Mouse (Mus musculus): ENCODE results near the gene Gpr146.
"Not testable (repeated sequence)": the region's sequence is repeated elsewhere in the genome, so short reads cannot be mapped to it uniquely, and the experiment has no call there.

The Gpr146 gene

GRCm38 (mm10) chr5:139377468-139378270 is at the start of gene Gpr146:
Gene Gpr146 (plus strand): TSS chr5:139377697.
- DNase-seq (ENCODE audit: low read depth): no peak

- no peak for DNase-seq (ENCODE audit: low read depth)
These were observed 46.7 kb upstream of the Gpr146 start for GRCm38 (mm10) chr5:139330766-139331165.

DNA sequence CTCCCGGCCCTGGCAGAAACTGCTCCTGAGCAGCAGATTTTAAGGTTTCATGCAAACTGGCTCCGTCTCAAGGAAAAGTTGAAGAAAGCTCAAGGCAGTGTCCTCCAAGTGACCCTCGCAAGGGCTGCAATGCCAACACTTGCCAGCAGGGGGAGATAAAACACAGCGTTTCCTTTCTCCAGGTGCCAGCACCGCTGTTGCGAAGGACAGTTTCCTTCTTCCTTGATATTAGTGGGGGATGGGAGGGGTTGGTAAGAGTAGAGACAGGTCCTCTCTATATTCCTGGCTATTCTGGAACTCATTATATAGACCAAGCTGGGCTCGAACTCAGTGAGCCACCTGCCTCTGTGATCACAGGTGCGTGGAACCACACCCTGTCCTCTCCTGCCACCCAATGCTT is 45.8 kb upstream of the Gpr146 start:
- DNase-seq (ENCODE audit: low read depth): peak; percentile 31

DNA sequence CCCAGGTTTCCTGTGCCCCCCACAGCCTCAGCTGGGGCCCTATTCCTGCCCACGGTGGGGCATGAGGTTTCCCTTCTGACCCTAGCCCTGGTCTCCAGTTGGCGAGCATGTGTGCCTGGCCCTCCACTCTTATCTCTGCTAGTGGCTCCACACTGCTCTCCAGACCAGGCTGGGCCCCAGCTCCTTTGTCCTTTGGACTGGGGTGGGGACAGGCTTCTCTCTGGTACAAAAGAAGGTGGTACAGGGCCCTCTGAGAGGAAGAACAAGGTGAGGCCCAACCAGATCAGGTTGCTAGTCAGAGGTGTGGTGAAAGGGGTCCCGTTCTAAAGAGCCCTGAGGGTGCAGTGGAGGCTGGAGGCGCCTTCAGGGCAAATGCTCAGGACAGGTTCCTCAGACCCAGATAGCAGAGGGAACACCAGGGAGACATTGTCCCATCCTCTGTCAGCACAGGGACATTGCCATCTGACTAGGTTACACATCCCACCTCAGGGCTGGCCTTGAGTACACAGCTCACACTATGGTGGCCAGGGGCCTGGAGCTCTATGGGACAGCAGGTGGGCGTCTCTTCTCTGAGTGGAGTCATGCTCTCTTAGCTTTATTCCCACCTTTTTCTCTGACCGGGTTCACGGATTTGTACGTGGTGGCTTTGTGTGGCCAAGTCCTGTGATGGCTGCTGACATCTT is 44.8 kb upstream of the Gpr146 start:
- no peak for DNase-seq (ENCODE audit: low read depth)

GRCm38 (mm10) chr5:139333301-139334013 is 44.0 kb upstream of the Gpr146 start:
- no peak for DNase-seq (ENCODE audit: low read depth)

DNA sequence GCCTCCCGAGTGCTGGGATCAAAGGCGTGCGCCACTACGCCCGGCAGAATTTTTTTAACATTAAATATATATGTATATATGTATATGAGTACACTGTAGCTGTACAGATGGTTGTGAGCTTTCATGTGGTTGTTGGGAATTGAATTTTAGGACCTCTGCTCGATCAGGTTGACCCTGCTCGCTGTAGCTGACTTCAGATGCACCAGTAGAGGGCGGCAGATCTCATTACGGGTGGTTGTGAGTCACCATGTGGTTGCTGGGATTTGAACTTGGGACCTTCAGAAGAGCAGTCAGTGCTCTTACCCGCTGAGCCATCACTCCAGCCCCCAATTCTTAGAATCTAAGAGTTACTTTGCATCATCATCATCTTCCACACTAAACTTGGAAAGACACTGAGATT is 43.1 kb upstream of the Gpr146 start:
- not testable (repeated sequence) for DNase-seq (ENCODE audit: low read depth)

DNA sequence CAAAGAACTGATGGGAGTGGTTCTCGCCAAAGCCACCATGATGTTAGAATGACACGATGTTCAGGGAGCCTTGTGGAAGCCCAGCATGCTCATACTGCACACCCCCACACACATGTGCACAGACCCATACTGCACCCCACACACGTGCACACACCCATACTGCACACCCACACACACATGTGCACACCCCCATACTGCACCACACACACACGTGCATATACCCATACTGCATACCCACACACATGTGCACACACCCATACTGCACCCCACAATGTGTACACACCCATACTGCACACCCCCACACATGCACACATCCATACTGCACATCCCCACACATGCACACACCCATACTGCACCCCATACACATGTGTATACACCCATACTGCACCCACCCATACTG is 41.9 kb upstream of the Gpr146 start:
- no peak for DNase-seq (ENCODE audit: low read depth)

- DNase-seq (ENCODE audit: low read depth): no peak
These were observed 39.6 kb upstream of the Gpr146 start for GRCm38 (mm10) chr5:139337826-139338370.

GRCm38 (mm10) chr5:139338403-139338802 is 39.1 kb upstream of the Gpr146 start:
- DNase-seq (ENCODE audit: low read depth): no peak

DNA sequence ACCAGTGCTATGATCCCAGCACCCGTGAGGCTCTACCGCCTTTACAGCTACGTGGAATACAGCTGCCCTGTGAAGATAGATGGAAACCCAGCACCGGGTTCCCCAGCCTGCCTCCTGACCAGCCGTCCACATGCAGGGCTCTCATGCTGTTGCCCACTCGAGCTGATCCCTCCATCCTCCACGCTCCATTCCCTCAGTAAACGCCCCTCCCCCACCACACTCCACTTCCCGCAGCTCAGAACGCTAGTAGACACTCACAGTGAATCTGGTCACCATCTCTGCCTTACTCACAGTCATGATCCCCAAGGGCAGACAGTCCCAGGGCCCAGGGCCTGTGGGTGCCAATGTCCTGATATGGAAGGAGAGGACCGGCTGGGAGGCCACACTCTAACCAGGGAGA is 38.6 kb upstream of the Gpr146 start:
- no peak for DNase-seq (ENCODE audit: low read depth)

- peak; percentile 76 for DNase-seq (ENCODE audit: low read depth)
These were observed 33.3 kb upstream of the Gpr146 start for GRCm38 (mm10) chr5:139344021-139344686.

DNA sequence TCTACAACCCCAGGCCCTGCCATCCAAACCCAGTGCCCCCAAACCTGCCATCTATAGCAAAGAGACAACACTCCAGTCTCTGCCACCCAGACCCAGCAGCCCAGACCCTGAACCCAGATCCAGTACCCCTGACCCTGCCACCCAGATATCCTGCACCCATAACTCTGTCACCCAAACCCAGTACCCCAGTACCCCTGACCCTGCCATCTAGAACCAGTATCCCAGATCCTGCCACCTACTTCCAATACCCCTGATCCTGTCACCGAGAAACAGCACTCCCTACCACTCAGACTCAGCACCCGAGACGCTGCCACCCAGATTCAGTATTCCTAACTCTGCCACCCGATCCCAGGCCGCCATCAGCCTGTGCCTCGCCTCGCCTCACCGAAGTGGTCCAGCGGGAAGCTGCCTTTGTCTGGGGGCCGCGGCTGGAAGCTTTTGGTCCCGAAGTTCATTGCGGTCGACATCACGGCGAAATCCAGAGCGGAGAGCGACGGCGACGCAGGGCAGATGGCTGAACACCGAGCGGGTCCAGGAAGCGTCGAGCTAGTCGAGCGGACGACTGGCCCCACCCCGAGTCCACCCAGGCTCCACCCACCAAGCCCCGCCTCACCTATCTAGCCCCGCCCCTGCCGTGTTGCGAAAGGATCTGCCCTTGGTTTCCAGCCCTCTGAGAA is 32.7 kb upstream of the Gpr146 start:
- DNase-seq (ENCODE audit: low read depth): peak; percentile 77

DNA sequence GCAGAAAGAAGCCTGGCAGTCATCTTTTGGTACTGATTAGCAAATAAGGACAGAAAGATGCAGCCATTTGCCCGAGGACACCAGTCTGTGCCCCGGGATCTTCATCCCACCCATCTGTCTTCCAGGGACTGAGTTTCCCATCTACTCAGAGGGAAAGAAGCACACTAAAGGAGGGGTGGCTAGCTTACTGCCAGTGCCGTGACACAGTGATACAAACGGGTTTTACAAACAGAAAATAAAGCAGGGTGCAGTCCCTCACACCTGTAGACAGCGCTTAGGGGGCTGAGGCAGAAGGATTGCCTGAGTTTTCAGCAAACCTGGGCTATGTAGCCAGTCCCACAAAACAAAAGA is 32.2 kb upstream of the Gpr146 start:
- no peak for DNase-seq (ENCODE audit: low read depth)

DNA sequence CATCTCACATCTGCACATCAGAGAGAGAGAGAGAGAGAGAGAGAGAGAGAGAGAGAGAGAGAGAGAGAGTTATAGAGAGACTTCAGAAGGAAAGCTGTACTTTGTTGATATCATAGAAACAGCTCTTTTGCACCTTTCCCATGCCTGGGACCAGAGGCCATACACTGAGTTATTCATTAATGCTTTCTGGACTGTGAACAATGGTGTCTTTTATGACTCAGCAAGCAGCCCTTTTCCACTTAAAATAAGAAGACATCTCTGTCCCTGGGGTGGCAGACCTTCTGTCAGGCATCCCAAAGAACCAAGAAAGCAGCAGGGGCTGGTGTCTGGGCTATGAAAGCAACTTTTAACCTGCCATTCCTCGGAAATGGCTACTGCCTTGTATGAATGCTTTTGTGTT is 30.3 kb upstream of the Gpr146 start:
- DNase-seq (ENCODE audit: low read depth): peak; percentile 45

GRCm38 (mm10) chr5:139349713-139350112 is 27.8 kb upstream of the Gpr146 start:
- DNase-seq (ENCODE audit: low read depth): no peak

GRCm38 (mm10) chr5:139351134-139351533 is 26.4 kb upstream of the Gpr146 start, which contains the start of gene Cox19:
Gene Cox19 (minus strand): TSS chr5:139351418.
- DNase-seq (ENCODE audit: low read depth): no peak

DNA sequence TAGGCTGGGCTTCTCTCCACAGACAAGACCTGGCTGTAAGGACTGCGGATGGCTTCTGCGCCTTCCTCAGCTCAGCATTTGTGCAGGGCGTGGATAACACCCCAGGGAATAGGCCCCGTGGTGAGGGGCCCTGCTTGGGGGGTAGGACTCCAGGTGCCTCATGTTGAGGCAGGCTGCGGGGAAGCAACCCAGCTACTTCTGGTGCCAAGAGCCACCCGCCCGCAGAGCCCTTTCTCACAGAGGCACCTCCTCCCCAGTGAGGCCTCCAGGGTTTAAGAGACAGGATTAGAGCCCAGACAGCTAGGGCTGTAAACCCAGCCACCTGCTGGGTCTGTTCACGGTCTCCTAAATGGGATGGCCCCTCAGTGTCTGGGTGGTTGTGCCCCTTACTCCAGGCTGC is 25.9 kb upstream of the Gpr146 start:
- no peak for DNase-seq (ENCODE audit: low read depth)

DNA sequence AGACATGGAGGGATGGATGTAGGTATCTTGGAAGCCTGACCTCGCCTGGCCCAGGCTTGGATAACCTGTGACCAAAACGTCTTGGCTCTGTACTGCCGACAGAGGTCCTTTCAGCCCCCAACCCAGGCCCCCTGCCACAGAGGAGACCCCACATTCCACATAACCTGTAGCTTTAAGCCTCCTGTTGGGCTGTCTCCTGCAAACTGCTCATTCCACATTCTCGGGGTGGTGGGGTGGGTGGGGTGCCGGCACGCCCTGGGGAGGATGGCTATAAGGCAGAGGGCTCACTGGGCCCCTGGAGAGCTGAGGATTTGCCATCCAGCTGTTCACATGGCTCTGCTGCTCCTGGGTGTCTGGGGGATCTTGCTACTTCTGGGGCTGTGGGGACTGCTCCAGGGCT is 25.2 kb upstream of the Gpr146 start, which contains the start of gene Cyp2w1:
Cyp2w1 (plus strand) TSS at position 301 of the 400 bp plus-strand sequence.
- DNase-seq (ENCODE audit: low read depth): no peak

DNA sequence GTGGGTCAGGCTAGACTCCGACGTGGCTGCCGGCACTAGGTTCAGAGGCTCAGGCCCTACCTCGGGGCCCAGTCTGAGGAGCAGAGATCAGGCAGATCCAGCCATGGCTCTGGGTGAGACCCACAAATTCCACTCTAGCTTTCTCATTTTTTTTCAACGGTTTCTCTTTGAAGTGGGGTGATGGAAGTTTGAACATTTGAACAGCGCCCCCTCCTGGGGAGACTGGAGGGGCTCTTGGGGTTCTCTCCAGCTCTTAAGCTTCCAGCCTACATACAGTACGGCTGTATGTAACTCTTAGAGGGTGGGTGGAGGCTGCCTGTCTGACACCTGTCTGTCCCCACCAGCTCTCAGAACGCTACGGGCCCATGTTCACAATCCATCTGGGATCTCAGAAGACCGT is 24.0 kb upstream of the Gpr146 start:
- no peak for DNase-seq (ENCODE audit: low read depth)

DNA sequence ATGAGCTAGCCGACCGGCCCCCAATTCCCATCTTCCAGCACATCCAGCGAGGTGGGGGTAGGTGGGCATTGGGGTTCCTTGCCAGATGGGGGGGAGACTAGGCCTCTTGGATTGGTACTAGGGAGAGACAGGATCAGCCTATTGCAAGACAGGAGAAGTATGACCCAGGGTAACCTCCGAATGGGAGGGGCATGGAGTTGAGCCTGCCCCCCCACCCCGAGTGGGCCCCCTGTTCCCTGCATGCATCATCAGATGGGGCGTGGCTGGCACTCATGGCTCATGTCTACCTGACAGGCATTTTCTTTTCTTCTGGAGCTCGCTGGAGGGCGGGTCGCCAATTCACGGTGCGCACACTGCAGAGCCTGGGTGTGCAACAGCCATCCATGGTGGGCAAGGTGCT is 23.6 kb upstream of the Gpr146 start:
- no peak for DNase-seq (ENCODE audit: low read depth)

- no peak for DNase-seq (ENCODE audit: low read depth)
These were observed 22.2 kb upstream of the Gpr146 start for GRCm38 (mm10) chr5:139355235-139355772.
